9 mouse cellular contexts compared by ENCODE assay signal in the genomic region with DNA sequence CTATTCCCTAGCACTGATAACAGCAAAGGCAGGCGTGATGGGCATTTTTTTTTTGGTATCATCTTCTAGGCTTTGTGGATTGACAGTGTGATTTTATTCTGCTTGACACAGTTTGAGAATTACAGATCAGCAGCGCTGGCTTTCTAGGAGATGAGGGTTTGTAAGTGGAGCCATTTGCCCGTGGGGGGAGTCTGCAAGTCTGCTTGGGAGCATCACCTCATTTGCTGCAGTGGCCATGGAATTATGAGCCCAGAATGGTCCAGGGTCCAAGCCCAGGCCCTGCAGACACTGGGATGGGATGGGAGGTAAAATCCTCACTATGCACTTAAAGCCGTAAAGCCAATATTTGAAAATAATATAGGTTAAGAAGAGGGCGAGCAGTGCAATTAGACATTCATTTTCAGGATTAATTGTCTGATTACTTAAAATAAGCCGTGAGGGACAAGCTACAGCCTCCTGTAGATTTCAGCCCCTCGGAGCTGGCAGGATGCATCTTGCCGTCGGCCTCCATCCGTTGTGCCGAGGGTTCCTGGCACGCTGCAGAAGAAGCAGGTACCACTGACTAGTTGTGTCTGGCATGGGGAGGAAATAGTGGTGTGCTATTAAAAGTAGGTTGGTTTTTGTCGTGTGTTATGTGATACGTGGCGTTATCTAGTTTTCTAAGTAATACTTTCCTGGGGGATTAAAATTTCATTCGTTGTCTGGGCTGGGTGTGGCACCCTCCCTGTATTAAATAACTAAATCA. TPM values are rescaled to one million over a fixed set of nuclear protein-coding genes. Genes with fewer than 3 reads are reported as not detected.
A peak's percentile ranks its signal among the peaks of the same experiment; 100 is the strongest.
DNase-seq lines count a peak whose midpoint lies in the region; ATAC-seq and TF ChIP-seq lines count a peak whose summit lies in the region.
"Had no signal": no experiment of that assay in that cellular context is flagged by ENCODE, and none has a peak within 500 bp of the region (broad histone marks: within the 10 kb centered on the region; RNA-seq: fewer than 3 reads in every experiment).

No protein-coding gene starts in this region.

- no peak for TF ChIP-seq POLR2A in olfactory bulb, adult 2 months (IDR thresholded peaks at IDR 0.05; ENCODE audit: insufficient read depth, low read depth, low read length)

- H3K4me3 ChIP-seq in lung, embryonic 15.5 days, result peak overlapping the region; percentile 52
- H3K4me3 ChIP-seq in intestine, embryonic 15.5 days (replicated peaks), result peak overlapping the region; percentile 55
- peak overlapping the region; percentile 67 for H3K4me3 ChIP-seq in olfactory bulb, adult 2 months (ENCODE audit: insufficient read depth, low read depth, low read length)

- H3K4me2 ChIP-seq in lung, embryonic 15.5 days, result peak overlapping the region; percentile 92
- peak overlapping the region; percentile 91 for H3K4me2 ChIP-seq in intestine, embryonic 15.5 days (replicated peaks)

- WGBS in lung, embryonic 15.5 days, result 55% methylated on average over 16 of the region's 16 CpGs
- 59% methylated on average over 16 of the region's 16 CpGs for WGBS in intestine, embryonic 15.5 days
- 18% methylated on average over 16 of the region's 16 CpGs for WGBS in olfactory bulb, adult 2 months

- peak overlapping the region; percentile 48; the same call in 1 of the 2 replicates for H3K9ac ChIP-seq in lung, embryonic 15.5 days
- H3K9ac ChIP-seq in intestine, embryonic 15.5 days, result peak overlapping the region; percentile 56

- no peak for ATAC-seq in lung, embryonic 15.5 days (ENCODE audit: borderline replicate concordance, extremely low read depth, low FRiP score, low TSS enrichment)
- no peak for ATAC-seq in intestine, embryonic 15.5 days
- no peak for ATAC-seq in monocyte, adult 5-6 weeks (replicated peaks; ENCODE audit: insufficient number of reproducible peaks, low FRiP score, low TSS enrichment, poor library complexity, severe bottlenecking)
- ATAC-seq: activated CD4-positive, CD25-positive, alpha-beta regulatory T cell, adult 4 months had no signal

- intact Hi-C loops in left cerebral cortex, postnatal 25 days (cut with DNase I), result loop anchor here (1.0 kb wide), 1 partner anchor 69 kb away; no protein-coding TSS in a partner anchor

- H3K27me3 ChIP-seq in lung, embryonic 15.5 days, result no peaks in the 10 kb centered on the region
- H3K27me3 ChIP-seq in intestine, embryonic 15.5 days (replicated peaks), result no peaks in the 10 kb centered on the region

- no peaks in the 10 kb centered on the region for H3K36me3 ChIP-seq in lung, embryonic 15.5 days
- H3K36me3 ChIP-seq in intestine, embryonic 15.5 days, result no peaks in the 10 kb centered on the region

- H3K27ac ChIP-seq in lung, embryonic 15.5 days, result no peak overlapping the region
- H3K27ac ChIP-seq in intestine, embryonic 15.5 days, result no peak overlapping the region
- H3K27ac ChIP-seq in olfactory bulb, adult 2 months (ENCODE audit: insufficient read depth, low read depth, low read length), result peak overlapping the region; percentile 24

- peaks cover 13% of the 10 kb centered on the region for H3K4me1 ChIP-seq in lung, embryonic 15.5 days
- H3K4me1 ChIP-seq in intestine, embryonic 15.5 days (replicated peaks), result peaks cover 14% of the 10 kb centered on the region; the same call in 1 of the 2 replicates
- peaks cover 17% of the 10 kb centered on the region for H3K4me1 ChIP-seq in olfactory bulb, adult 2 months (ENCODE audit: control insufficient read depth, insufficient read depth, low read length)

- TF ChIP-seq CTCF in olfactory bulb, adult 2 months (IDR thresholded peaks at IDR 0.05; ENCODE audit: insufficient read depth, low read depth, low read length), result no peak

- peak; percentile 45 for DNase-seq in cerebellum, adult 11 months
- no peak for DNase-seq in cerebellum, adult 8-10 months
- DNase-seq in lung, postnatal 10 days, result no peak
- no peak for DNase-seq in left cerebral cortex, postnatal 25 days (ENCODE audit: low spot score in 2 of 2)

- no peaks in the 10 kb centered on the region for H3K9me3 ChIP-seq in lung, embryonic 15.5 days
- H3K9me3 ChIP-seq in intestine, embryonic 15.5 days, result no peaks in the 10 kb centered on the region

RNA-seq across cellular contexts. Expression of gene Mcf2l, which starts 42.7 kb away (rescaled TPM):
- polyA plus RNA-seq in lung, embryonic 15.5 days (2015; fragmentation: Nextera tagmentation; extraction: Ambion mirVana), result 11.5 and 12.0 TPM in 2 replicates
- 13.1 and 13.7 TPM in 2 replicates for polyA plus RNA-seq in intestine, embryonic 15.5 days (2015; fragmentation: Nextera tagmentation; extraction: Ambion mirVana)
- polyA plus RNA-seq in olfactory bulb, adult 2 months (2012; ENCODE audit: insufficient read depth, insufficient read length, low replicate concordance, missing spikeins), result 245 and 415 TPM in 2 replicates
- total RNA-seq in monocyte, adult 5-6 weeks (2017), result 3.3 to 9.0 TPM (median 5.8 TPM) in 3 replicates
- 100 to 1,000 TPM; 241 to 256 TPM for total RNA-seq in left cerebral cortex, postnatal 25 days (2021)

Comparison
In these comparisons a context has a peak if more than half of its experiments do, and no peak if none do; other contexts are left out.
1. RNA of gene Mcf2l, which starts 42.7 kb away (polyA plus RNA-seq): 245 to 415 TPM in olfactory bulb, adult 2 months; 13.1 to 13.7 TPM in intestine, embryonic 15.5 days and 11.5 to 12.0 TPM in lung, embryonic 15.5 days; every median in the first group is over 10 times any median in the second.
2. Peak in every context shown above with its lines, with median percentiles within 50 percentile points of each other: H3K4me3 ChIP-seq.